Mouse (Mus musculus): Measurements from ENCODE around the gene Tnrc6b. TPM values are rescaled to one million over a fixed set of nuclear protein-coding genes. Genes with fewer than 3 reads are reported as not detected.

The Tnrc6b gene
- polyA plus RNA-seq, 1 experiment from 2014 or later, result 42.9 TPM

- no peaks in the 10 kb centered on the region for H3K36me3 ChIP-seq
- peak overlapping the region; percentile 29 for H3K4me3 ChIP-seq
- H3K27ac ChIP-seq, result no peak overlapping the region
- H3K9ac ChIP-seq, result peak overlapping the region; percentile 75; the same call in 1 of the 2 replicates
- peak overlapping the region; percentile 69 for H3K4me2 ChIP-seq (replicated peaks)
- ATAC-seq (ENCODE audit: low FRiP score, low read depth), result no peak
- peaks cover 28% of the 10 kb centered on the region for H3K4me1 ChIP-seq
- no peaks in the 10 kb centered on the region for H3K9me3 ChIP-seq
- 9% methylated on average over 4 of the region's 4 CpGs for WGBS
- no peaks in the 10 kb centered on the region for H3K27me3 ChIP-seq (replicated peaks)
These were observed 89.7 kb downstream of the Tnrc6b start for GRCm38 (mm10) chr15:80800765-80801164.

GRCm38 (mm10) chr15:80801597-80801996, 90.5 kb downstream of the Tnrc6b start:
- WGBS, result 80% methylated on average over 1 of the region's 1 CpGs
- H3K36me3 ChIP-seq, result no peaks in the 10 kb centered on the region

GRCm38 (mm10) chr15:80807162-80807561, 96.0 kb downstream of the Tnrc6b start:
- H3K4me1 ChIP-seq, result peaks cover 10% of the 10 kb centered on the region
- no peaks in the 10 kb centered on the region for H3K9me3 ChIP-seq
- no peak overlapping the region for H3K27ac ChIP-seq
- no peak overlapping the region for H3K4me3 ChIP-seq
- no peaks in the 10 kb centered on the region for H3K27me3 ChIP-seq (replicated peaks)
- no peak overlapping the region for H3K9ac ChIP-seq
- no peak for ATAC-seq (ENCODE audit: low FRiP score, low read depth)
- 86% methylated on average over 5 of the region's 5 CpGs for WGBS
- no peaks in the 10 kb centered on the region for H3K36me3 ChIP-seq
- H3K4me2 ChIP-seq (replicated peaks), result no peak overlapping the region

More at GRCm38 (mm10) chr15:80801597-80801996, 90.5 kb downstream of the Tnrc6b start:
- H3K4me3 ChIP-seq, result no peak overlapping the region
- H3K27ac ChIP-seq, result no peak overlapping the region
- peaks cover 28% of the 10 kb centered on the region for H3K4me1 ChIP-seq
- ATAC-seq (ENCODE audit: low FRiP score, low read depth), result no peak
- no peaks in the 10 kb centered on the region for H3K9me3 ChIP-seq
- H3K9ac ChIP-seq, result no peak overlapping the region
- peak overlapping the region; percentile 69 for H3K4me2 ChIP-seq (replicated peaks)
- no peaks in the 10 kb centered on the region for H3K27me3 ChIP-seq (replicated peaks)

- Histone ChIP-seq H3K9me3 (no peaks in the 10 kb centered on the region), H3K27me3 (replicated peaks) (no peaks in the 10 kb centered on the region), H3K4me1 (peaks cover 4% of the 10 kb centered on the region; the same call in 1 of the 2 replicates), H3K4me2 (replicated peaks) (no peak overlapping the region), H3K4me3 (no peak overlapping the region), H3K36me3 (no peaks in the 10 kb centered on the region), H3K9ac (no peak overlapping the region), H3K27ac (no peak overlapping the region)
- WGBS, result 95% methylated on average over 3 of the region's 3 CpGs
- no peak for ATAC-seq (ENCODE audit: low FRiP score, low read depth)
These were observed 99.1 kb downstream of the Tnrc6b start for GRCm38 (mm10) chr15:80810226-80810625.

- WGBS, result 92% methylated on average over 4 of the region's 4 CpGs
These were observed 101.7 kb downstream of the Tnrc6b start for GRCm38 (mm10) chr15:80812840-80813239.

GRCm38 (mm10) chr15:80814792-80815191, 103.7 kb downstream of the Tnrc6b start:
- no peaks in the 10 kb centered on the region for H3K9me3 ChIP-seq
- 84% methylated on average over 7 of the region's 7 CpGs for WGBS
- H3K4me2 ChIP-seq (replicated peaks), result no peak overlapping the region
- no peak for ATAC-seq (ENCODE audit: low FRiP score, low read depth)
- peaks cover 3% of the 10 kb centered on the region for H3K4me1 ChIP-seq
- no peak overlapping the region for H3K4me3 ChIP-seq
- no peak overlapping the region for H3K9ac ChIP-seq
- no peak overlapping the region for H3K27ac ChIP-seq
- H3K36me3 ChIP-seq, result no peaks in the 10 kb centered on the region
- no peaks in the 10 kb centered on the region for H3K27me3 ChIP-seq (replicated peaks)

More at GRCm38 (mm10) chr15:80812840-80813239, 101.7 kb downstream of the Tnrc6b start:
- Histone ChIP-seq H3K27ac (no peak overlapping the region), H3K27me3 (replicated peaks) (no peaks in the 10 kb centered on the region), H3K4me3 (no peak overlapping the region), H3K4me2 (replicated peaks) (no peak overlapping the region), H3K4me1 (no peaks in the 10 kb centered on the region; the same call in 1 of the 2 replicates), H3K9ac (no peak overlapping the region), H3K9me3 (no peaks in the 10 kb centered on the region), H3K36me3 (no peaks in the 10 kb centered on the region)
- ATAC-seq (ENCODE audit: low FRiP score, low read depth), result no peak

GRCm38 (mm10) chr15:80822276-80822675, 111.2 kb downstream of the Tnrc6b start:
- no peak for ATAC-seq (ENCODE audit: low FRiP score, low read depth)
- H3K4me2 ChIP-seq (replicated peaks), result no peak overlapping the region
- 0% methylated on average over 1 of the region's 1 CpGs for WGBS
- peaks cover 12% of the 10 kb centered on the region for H3K4me1 ChIP-seq
- H3K4me3 ChIP-seq, result no peak overlapping the region
- H3K9ac ChIP-seq, result no peak overlapping the region
- H3K27me3 ChIP-seq (replicated peaks), result no peaks in the 10 kb centered on the region
- no peaks in the 10 kb centered on the region for H3K9me3 ChIP-seq
- H3K36me3 ChIP-seq, result no peaks in the 10 kb centered on the region
- no peak overlapping the region for H3K27ac ChIP-seq

- no peak overlapping the region for H3K9ac ChIP-seq
- H3K4me1 ChIP-seq, result peaks cover 9% of the 10 kb centered on the region; the same call in 1 of the 2 replicates
- H3K4me3 ChIP-seq, result no peak overlapping the region
- H3K27me3 ChIP-seq (replicated peaks), result no peaks in the 10 kb centered on the region
- ATAC-seq (ENCODE audit: low FRiP score, low read depth), result no peak
- WGBS, result 88% methylated on average over 3 of the region's 3 CpGs
- H3K36me3 ChIP-seq, result no peaks in the 10 kb centered on the region
- no peaks in the 10 kb centered on the region for H3K9me3 ChIP-seq
- no peak overlapping the region for H3K27ac ChIP-seq
- no peak overlapping the region for H3K4me2 ChIP-seq (replicated peaks)
These were observed 120.1 kb downstream of the Tnrc6b start for GRCm38 (mm10) chr15:80831170-80831569.

- H3K4me1 ChIP-seq, result peaks cover 9% of the 10 kb centered on the region; the same call in 1 of the 2 replicates
- H3K9ac ChIP-seq, result no peak overlapping the region
- H3K9me3 ChIP-seq, result no peaks in the 10 kb centered on the region
- no peak overlapping the region for H3K4me2 ChIP-seq (replicated peaks)
- no peaks in the 10 kb centered on the region for H3K36me3 ChIP-seq
- no peak overlapping the region for H3K27ac ChIP-seq
- 79% methylated on average over 3 of the region's 3 CpGs for WGBS
- no peak overlapping the region for H3K4me3 ChIP-seq
- no peaks in the 10 kb centered on the region for H3K27me3 ChIP-seq (replicated peaks)
- ATAC-seq (ENCODE audit: low FRiP score, low read depth), result no peak
These were observed 121.7 kb downstream of the Tnrc6b start for GRCm38 (mm10) chr15:80832808-80833207.

GRCm38 (mm10) chr15:80836246-80836645, 125.1 kb downstream of the Tnrc6b start:
- ATAC-seq (ENCODE audit: low FRiP score, low read depth), result no peak
- H3K9ac ChIP-seq, result no peak overlapping the region
- no peaks in the 10 kb centered on the region for H3K27me3 ChIP-seq (replicated peaks)
- no peaks in the 10 kb centered on the region for H3K9me3 ChIP-seq
- H3K36me3 ChIP-seq, result no peaks in the 10 kb centered on the region
- no peak overlapping the region for H3K4me3 ChIP-seq
- WGBS, result 83% methylated on average over 3 of the region's 3 CpGs
- no peak overlapping the region for H3K27ac ChIP-seq
- no peak overlapping the region for H3K4me2 ChIP-seq (replicated peaks)
- peaks cover 14% of the 10 kb centered on the region for H3K4me1 ChIP-seq

- 42% methylated on average over 4 of the region's 4 CpGs for WGBS
- Histone ChIP-seq H3K27ac (no peak overlapping the region), H3K4me1 (peaks cover 14% of the 10 kb centered on the region)
These were observed 127.7 kb downstream of the Tnrc6b start for GRCm38 (mm10) chr15:80838836-80839235.

GRCm38 (mm10) chr15:80839653-80840420, 128.7 kb downstream of the Tnrc6b start:
- 79% methylated on average over 9 of the region's 9 CpGs for WGBS
- Histone ChIP-seq H3K4me1 (peaks cover 6% of the 10 kb centered on the region; the same call in 1 of the 2 replicates), H3K27me3 (replicated peaks) (no peaks in the 10 kb centered on the region), H3K4me2 (replicated peaks) (no peak overlapping the region), H3K9me3 (no peaks in the 10 kb centered on the region), H3K4me3 (no peak overlapping the region), H3K27ac (no peak overlapping the region), H3K36me3 (no peaks in the 10 kb centered on the region), H3K9ac (no peak overlapping the region)
- ATAC-seq (ENCODE audit: low FRiP score, low read depth), result no peak

More at GRCm38 (mm10) chr15:80838836-80839235, 127.7 kb downstream of the Tnrc6b start:
- Histone ChIP-seq H3K4me2 (replicated peaks) (no peak overlapping the region), H3K27me3 (replicated peaks) (no peaks in the 10 kb centered on the region), H3K9ac (no peak overlapping the region), H3K9me3 (no peaks in the 10 kb centered on the region), H3K36me3 (no peaks in the 10 kb centered on the region), H3K4me3 (no peak overlapping the region)
- ATAC-seq (ENCODE audit: low FRiP score, low read depth), result no peak

Measured in neural tube, embryonic 12.5 days (tissue).